Mouse (Mus musculus): ENCODE results near the gene Rxfp4. TPM values are rescaled to one million over a fixed set of nuclear protein-coding genes. Genes with fewer than 3 reads are reported as not detected.

Gene Rxfp4
- 0.05 TPM for polyA plus RNA-seq (2012; fragmentation: generic; extraction: Trizol)
- long read RNA-seq, experiment 1 = 0 reads
- long read RNA-seq, experiment 2 = 0 reads

- H3K79me3 ChIP-seq (ENCODE audit: low read depth) = no peaks in the 10 kb centered on the region
- H3K4me3 ChIP-seq (ENCODE audit: insufficient read depth, poor library complexity, severe bottlenecking) = no peak within 1 kb of the TSS
- H3K79me2 ChIP-seq (ENCODE audit: control insufficient read depth, insufficient read depth) = no peaks in the 10 kb centered on the region
- H3ac ChIP-seq (ENCODE audit: control insufficient read depth, insufficient read length, low read depth) = no peak within 1 kb of the TSS
- H3K36me3 ChIP-seq (ENCODE audit: control insufficient read depth, insufficient read depth) = peaks cover 9% of the 10 kb centered on the region
- H3K27me3 ChIP-seq (ENCODE audit: control insufficient read depth, insufficient read depth, insufficient read length) = no peaks in the 10 kb centered on the region
- TF ChIP-seq MYOG (IDR thresholded peaks at IDR 0.05; ENCODE audit: control insufficient read depth, extremely low read depth, insufficient read length) = no peak
- no peak for TF ChIP-seq MYOD1 (IDR thresholded peaks at IDR 0.05; ENCODE audit: control insufficient read depth, insufficient read length, low read depth)
- TF ChIP-seq USF1 (IDR thresholded peaks at IDR 0.05; ENCODE audit: low read depth) = no peak
- no peak for TF ChIP-seq MAX (IDR thresholded peaks at IDR 0.05)
- no peak for TF ChIP-seq FOSL1 (IDR thresholded peaks at IDR 0.05; ENCODE audit: insufficient read depth, low read length, poor library complexity, severe bottlenecking)
- no peak for TF ChIP-seq CEBPB (IDR thresholded peaks at IDR 0.05; ENCODE audit: low read depth)
- no peak for TF ChIP-seq CTCF (IDR thresholded peaks at IDR 0.05; ENCODE audit: control insufficient read depth, insufficient read depth, insufficient read length)
Measured at GRCm38 (mm10) chr3:88652846-88653515, at the start of gene Rxfp4. TSS of gene Rxfp4 (minus strand) at chr3:88653142.

DNA sequence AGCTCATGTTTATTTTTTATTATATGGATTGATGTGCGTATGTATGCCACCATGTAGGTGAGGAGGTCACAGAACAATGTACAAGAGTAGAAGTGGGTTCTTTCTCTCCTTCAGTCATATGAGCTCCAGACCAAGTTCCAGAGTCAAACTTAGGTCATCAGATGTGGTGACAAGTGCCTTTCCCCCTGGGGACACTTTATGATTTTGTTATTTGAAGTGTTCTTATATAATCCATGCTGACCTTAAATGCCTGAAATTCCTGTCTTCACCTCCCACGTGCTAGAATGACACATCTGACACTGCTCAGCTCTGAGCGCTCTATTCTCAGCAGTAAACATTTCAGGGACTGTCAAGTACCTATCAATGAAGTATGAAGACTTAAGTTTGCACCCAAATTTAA, 48.3 kb upstream of the Rxfp4 start:
- Histone ChIP-seq H3K27me3 (ENCODE audit: control insufficient read depth, insufficient read depth, insufficient read length) (no peaks in the 10 kb centered on the region), H3K4me3 (ENCODE audit: insufficient read depth, poor library complexity, severe bottlenecking) (no peak overlapping the region), H3ac (ENCODE audit: control insufficient read depth, insufficient read length, low read depth) (no peak overlapping the region), H3K79me3 (ENCODE audit: low read depth) (peaks cover 14% of the 10 kb centered on the region), H3K36me3 (ENCODE audit: control insufficient read depth, insufficient read depth) (peaks cover 95% of the 10 kb centered on the region), H3K79me2 (ENCODE audit: control insufficient read depth, insufficient read depth) (peaks cover 56% of the 10 kb centered on the region)
- no peak for TF ChIP-seq FOSL1 (IDR thresholded peaks at IDR 0.05; ENCODE audit: insufficient read depth, low read length, poor library complexity, severe bottlenecking)
- no peak for TF ChIP-seq CEBPB (IDR thresholded peaks at IDR 0.05; ENCODE audit: low read depth)
- TF ChIP-seq CTCF (IDR thresholded peaks at IDR 0.05; ENCODE audit: control insufficient read depth, insufficient read depth, insufficient read length) = no peak
- no peak for TF ChIP-seq USF1 (IDR thresholded peaks at IDR 0.05; ENCODE audit: low read depth)
- TF ChIP-seq MYOG (IDR thresholded peaks at IDR 0.05; ENCODE audit: control insufficient read depth, extremely low read depth, insufficient read length) = no peak
- no peak for TF ChIP-seq MAX (IDR thresholded peaks at IDR 0.05)
- TF ChIP-seq MYOD1 (IDR thresholded peaks at IDR 0.05; ENCODE audit: control insufficient read depth, insufficient read length, low read depth) = no peak

DNA sequence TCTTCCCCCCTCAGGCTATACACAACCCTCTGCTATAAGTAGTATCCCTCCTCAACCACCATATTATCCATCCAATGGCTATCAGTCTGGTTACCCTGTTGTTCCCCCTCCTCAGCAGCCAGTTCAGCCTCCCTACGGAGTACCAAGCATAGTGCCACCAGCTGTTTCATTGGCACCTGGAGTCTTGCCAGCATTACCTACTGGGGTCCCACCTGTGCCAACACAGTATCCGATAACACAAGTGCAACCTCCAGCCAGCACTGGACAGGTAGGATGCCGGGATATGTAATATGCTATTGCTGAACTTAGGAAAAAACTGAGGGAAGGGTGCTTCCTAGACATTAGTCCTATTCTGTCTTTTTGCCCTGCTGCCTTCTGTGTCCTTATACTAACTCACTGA, 47.3 kb upstream of the Rxfp4 start:
- Histone ChIP-seq H3ac (ENCODE audit: control insufficient read depth, insufficient read length, low read depth) (no peak overlapping the region), H3K27me3 (ENCODE audit: control insufficient read depth, insufficient read depth, insufficient read length) (no peaks in the 10 kb centered on the region), H3K4me3 (ENCODE audit: insufficient read depth, poor library complexity, severe bottlenecking) (no peak overlapping the region), H3K36me3 (ENCODE audit: control insufficient read depth, insufficient read depth) (peaks cover 96% of the 10 kb centered on the region), H3K79me2 (ENCODE audit: control insufficient read depth, insufficient read depth) (peaks cover 48% of the 10 kb centered on the region), H3K79me3 (ENCODE audit: low read depth) (peaks cover 11% of the 10 kb centered on the region)
- no peak for TF ChIP-seq USF1 (IDR thresholded peaks at IDR 0.05; ENCODE audit: low read depth)
- no peak for TF ChIP-seq MYOG (IDR thresholded peaks at IDR 0.05; ENCODE audit: control insufficient read depth, extremely low read depth, insufficient read length)
- no peak for TF ChIP-seq CEBPB (IDR thresholded peaks at IDR 0.05; ENCODE audit: low read depth)
- no peak for TF ChIP-seq MAX (IDR thresholded peaks at IDR 0.05)
- no peak for TF ChIP-seq MYOD1 (IDR thresholded peaks at IDR 0.05; ENCODE audit: control insufficient read depth, insufficient read length, low read depth)
- TF ChIP-seq FOSL1 (IDR thresholded peaks at IDR 0.05; ENCODE audit: insufficient read depth, low read length, poor library complexity, severe bottlenecking) = no peak
- no peak for TF ChIP-seq CTCF (IDR thresholded peaks at IDR 0.05; ENCODE audit: control insufficient read depth, insufficient read depth, insufficient read length)

DNA sequence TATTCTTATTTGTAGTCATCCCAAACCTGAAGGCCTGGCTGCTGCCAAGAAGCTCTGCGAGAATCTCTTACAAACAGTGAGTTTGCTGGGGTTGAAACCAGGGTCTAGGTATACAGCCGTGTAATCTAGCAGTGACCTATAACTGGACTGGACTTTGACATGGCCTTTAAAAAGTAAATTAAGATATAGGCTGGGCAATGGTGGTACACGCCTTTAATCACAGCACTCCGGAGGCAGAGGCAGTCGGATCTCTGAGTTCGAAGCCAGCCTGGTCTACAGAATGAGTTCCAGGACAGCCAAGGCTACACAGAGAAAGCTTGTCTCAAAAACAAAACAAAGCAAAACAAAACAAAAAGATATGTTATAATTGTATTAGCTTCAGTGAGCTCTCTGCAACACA, 45.9 kb upstream of the Rxfp4 start:
- Histone ChIP-seq H3K4me3 (ENCODE audit: insufficient read depth, poor library complexity, severe bottlenecking) (no peak overlapping the region), H3K79me3 (ENCODE audit: low read depth) (peaks cover 9% of the 10 kb centered on the region), H3K36me3 (ENCODE audit: control insufficient read depth, insufficient read depth) (peaks cover 96% of the 10 kb centered on the region), H3K79me2 (ENCODE audit: control insufficient read depth, insufficient read depth) (peaks cover 35% of the 10 kb centered on the region), H3K27me3 (ENCODE audit: control insufficient read depth, insufficient read depth, insufficient read length) (no peaks in the 10 kb centered on the region), H3ac (ENCODE audit: control insufficient read depth, insufficient read length, low read depth) (no peak overlapping the region)
- no peak for TF ChIP-seq CTCF (IDR thresholded peaks at IDR 0.05; ENCODE audit: control insufficient read depth, insufficient read depth, insufficient read length)
- TF ChIP-seq USF1 (IDR thresholded peaks at IDR 0.05; ENCODE audit: low read depth) = no peak
- no peak for TF ChIP-seq FOSL1 (IDR thresholded peaks at IDR 0.05; ENCODE audit: insufficient read depth, low read length, poor library complexity, severe bottlenecking)
- TF ChIP-seq MYOG (IDR thresholded peaks at IDR 0.05; ENCODE audit: control insufficient read depth, extremely low read depth, insufficient read length) = no peak
- no peak for TF ChIP-seq CEBPB (IDR thresholded peaks at IDR 0.05; ENCODE audit: low read depth)
- no peak for TF ChIP-seq MYOD1 (IDR thresholded peaks at IDR 0.05; ENCODE audit: control insufficient read depth, insufficient read length, low read depth)
- TF ChIP-seq MAX (IDR thresholded peaks at IDR 0.05) = no peak

DNA sequence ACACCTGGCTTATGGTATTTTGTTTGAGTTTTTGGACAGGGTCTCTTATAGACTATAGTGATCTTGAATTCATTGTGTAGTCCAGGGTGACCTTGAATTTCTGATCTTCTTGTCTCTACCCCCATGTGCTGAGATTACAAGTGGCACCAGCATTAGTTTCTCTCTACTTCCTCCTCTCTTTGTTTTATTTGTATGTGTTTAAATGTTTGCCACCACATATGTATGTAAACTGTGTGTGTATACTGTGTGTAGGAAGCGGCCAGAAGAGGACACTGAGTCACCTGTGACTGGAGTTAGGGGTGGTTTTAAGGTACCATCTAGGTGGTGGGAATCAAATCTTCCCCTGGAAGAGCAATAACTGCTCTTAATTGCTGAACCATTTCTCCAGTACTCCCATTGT, 45.1 kb upstream of the Rxfp4 start:
- H3K4me3 ChIP-seq (ENCODE audit: insufficient read depth, poor library complexity, severe bottlenecking) = no peak overlapping the region
- TF ChIP-seq CTCF (IDR thresholded peaks at IDR 0.05; ENCODE audit: control insufficient read depth, insufficient read depth, insufficient read length) (no peak), CEBPB (IDR thresholded peaks at IDR 0.05; ENCODE audit: low read depth) (no peak), MYOD1 (IDR thresholded peaks at IDR 0.05; ENCODE audit: control insufficient read depth, insufficient read length, low read depth) (no peak), FOSL1 (IDR thresholded peaks at IDR 0.05; ENCODE audit: insufficient read depth, low read length, poor library complexity, severe bottlenecking) (no peak), USF1 (IDR thresholded peaks at IDR 0.05; ENCODE audit: low read depth) (no peak)

More for the DNA sequence above, 45.1 kb upstream of the Rxfp4 start:
- Histone ChIP-seq H3ac (ENCODE audit: control insufficient read depth, insufficient read length, low read depth) (no peak overlapping the region), H3K79me2 (ENCODE audit: control insufficient read depth, insufficient read depth) (peaks cover 29% of the 10 kb centered on the region), H3K79me3 (ENCODE audit: low read depth) (peaks cover 11% of the 10 kb centered on the region), H3K27me3 (ENCODE audit: control insufficient read depth, insufficient read depth, insufficient read length) (no peaks in the 10 kb centered on the region), H3K36me3 (ENCODE audit: control insufficient read depth, insufficient read depth) (peaks cover 95% of the 10 kb centered on the region)
